Mouse (Mus musculus) liver, embryonic 15.5 days (tissue): Measurements from ENCODE around the gene Ubqln4. TPM values are rescaled to one million over a fixed set of nuclear protein-coding genes. Genes with fewer than 3 reads are reported as not detected.
A peak's percentile ranks its signal among the peaks of the same experiment; 100 is the strongest.
"Not testable (repeated sequence)": the region's sequence is repeated elsewhere in the genome, so short reads cannot be mapped to it uniquely, and the experiment has no call there.

Experiments used
- ATAC-seq: fragments of 200-750 bp; cut with Nextera tagmentation; 2 replicates; pipeline ENCODE4 v1.8.0; 2017; ENCODE audit warnings: moderate number of reproducible peaks, mild to moderate bottlenecking, moderate library complexity; ENCODE audit not compliant: insufficient read depth
- H3K27ac ChIP-seq: fragments of 300-500 bp; sonication (generic); replicated peaks from 2 replicates; pipeline ENCODE4 v1.5.1; 2015; ENCODE audit warnings: mild to moderate bottlenecking, inconsistent platforms
- H3K27me3 ChIP-seq: fragments of 300-500 bp; sonication (generic); 2 replicates; pipeline ENCODE4 v1.6.1; 2015; ENCODE audit warnings: mild to moderate bottlenecking, inconsistent platforms
- H3K36me3 ChIP-seq: fragments of 300-500 bp; sonication (generic); replicated peaks from 2 replicates; pipeline ENCODE4 v1.6.1; 2015; ENCODE audit warnings: moderate library complexity, mild to moderate bottlenecking, inconsistent platforms
- H3K4me1 ChIP-seq: fragments of 300-500 bp; sonication (generic); replicated peaks from 2 replicates; pipeline ENCODE4 v1.6.1; 2015; ENCODE audit warnings: inconsistent platforms
- H3K4me2 ChIP-seq: fragments of 300-500 bp; sonication (generic); 2 replicates; pipeline ENCODE4 v1.6.1; 2015; ENCODE audit warnings: moderate library complexity, mild to moderate bottlenecking, inconsistent platforms
- H3K4me3 ChIP-seq: fragments of 300-500 bp; sonication (generic); replicated peaks from 2 replicates; pipeline ENCODE4 v1.5.1; 2015; ENCODE audit warnings: mild to moderate bottlenecking, inconsistent platforms
- H3K9ac ChIP-seq: fragments of 300-500 bp; sonication (generic); 2 replicates; pipeline ENCODE4 v1.6.1; 2015; ENCODE audit warnings: moderate library complexity, mild to moderate bottlenecking, inconsistent platforms
- H3K9me3 ChIP-seq: fragments of 300-500 bp; sonication (generic); replicated peaks from 2 replicates; pipeline ENCODE4 v1.6.1; 2016; ENCODE audit warnings: inconsistent platforms
- WGBS: fragments of 180-500 bp; shearing (Covaris S2); methylation state at CpG from one replicate; pipeline ENCODE4 v1.1.7; 2015; ENCODE audit warnings: mixed read lengths; ENCODE audit not compliant: insufficient replicate concordance; 5-methylcytosine and 5-hydroxymethylcytosine counted together
- polyA plus RNA-seq: library from polyadenylated mRNA; unstranded; fragments of >200 nt; fragmentation: Nextera tagmentation; extraction: Ambion mirVana; gene quantifications from 2 replicates; pipeline ENCODE4 v1.2.1, GENCODE M21; 2015

Ubqln4 gene
- polyA plus RNA-seq, 1 experiment from 2014 or later = 19.8 TPM

DNA sequence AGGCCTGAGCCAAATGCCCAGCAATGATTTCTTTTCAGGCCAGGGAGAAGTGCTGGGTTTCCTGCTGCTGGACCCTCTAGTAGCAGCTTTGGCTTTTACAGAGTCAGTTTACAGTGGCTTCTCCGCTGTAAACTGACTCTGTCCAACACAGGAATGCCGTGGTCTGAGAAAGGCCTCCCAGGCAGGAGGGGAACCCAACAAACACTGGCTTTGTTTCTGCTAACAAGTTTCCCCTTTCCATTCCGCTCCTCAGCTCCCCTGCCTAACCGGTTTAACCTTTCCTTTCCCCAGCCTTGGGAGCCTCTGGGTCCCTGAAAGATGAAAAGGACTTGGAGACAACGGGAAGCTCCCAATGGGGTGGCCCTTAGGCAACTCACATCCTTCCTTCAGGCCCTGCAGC, 36.7 kb downstream of the Ubqln4 start:
- Histone ChIP-seq H3K4me2 (no peak overlapping the region), H3K27me3 (no peaks in the 10 kb centered on the region), H3K4me1 (peaks cover 35% of the 10 kb centered on the region), H3K9ac (no peak overlapping the region), H3K4me3 (no peak overlapping the region), H3K9me3 (no peaks in the 10 kb centered on the region), H3K36me3 (peaks cover 35% of the 10 kb centered on the region), H3K27ac (no peak overlapping the region)
- 41% methylated on average over 5 of the region's 5 CpGs for WGBS
- no peak for ATAC-seq

DNA sequence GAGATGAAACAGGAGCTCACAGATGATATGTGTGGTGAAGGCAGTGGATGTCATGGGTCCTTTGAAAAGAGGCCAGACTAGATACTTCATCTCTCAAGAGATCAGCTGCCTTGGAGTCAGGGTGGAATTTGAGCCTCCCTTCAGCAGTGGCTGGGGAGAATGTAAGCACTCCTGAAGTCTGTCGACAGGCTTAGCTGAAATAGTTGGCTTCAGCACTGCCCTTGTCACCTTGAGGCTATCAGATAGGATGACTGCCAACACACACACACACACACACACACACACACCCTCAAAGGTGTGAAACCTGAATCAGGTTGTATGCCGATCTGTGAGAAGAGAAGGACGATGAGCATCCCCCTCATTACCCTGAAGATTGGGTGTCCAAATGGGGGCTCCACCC, 37.5 kb downstream of the Ubqln4 start:
- Histone ChIP-seq H3K27ac (no peak overlapping the region), H3K9me3 (no peaks in the 10 kb centered on the region), H3K4me3 (no peak overlapping the region), H3K4me1 (peaks cover 35% of the 10 kb centered on the region), H3K9ac (no peak overlapping the region), H3K4me2 (no peak overlapping the region), H3K36me3 (peaks cover 28% of the 10 kb centered on the region), H3K27me3 (no peaks in the 10 kb centered on the region)
- no peak; the same call in 1 of the 2 replicates for ATAC-seq
- 59% methylated on average over 3 of the region's 3 CpGs for WGBS

DNA sequence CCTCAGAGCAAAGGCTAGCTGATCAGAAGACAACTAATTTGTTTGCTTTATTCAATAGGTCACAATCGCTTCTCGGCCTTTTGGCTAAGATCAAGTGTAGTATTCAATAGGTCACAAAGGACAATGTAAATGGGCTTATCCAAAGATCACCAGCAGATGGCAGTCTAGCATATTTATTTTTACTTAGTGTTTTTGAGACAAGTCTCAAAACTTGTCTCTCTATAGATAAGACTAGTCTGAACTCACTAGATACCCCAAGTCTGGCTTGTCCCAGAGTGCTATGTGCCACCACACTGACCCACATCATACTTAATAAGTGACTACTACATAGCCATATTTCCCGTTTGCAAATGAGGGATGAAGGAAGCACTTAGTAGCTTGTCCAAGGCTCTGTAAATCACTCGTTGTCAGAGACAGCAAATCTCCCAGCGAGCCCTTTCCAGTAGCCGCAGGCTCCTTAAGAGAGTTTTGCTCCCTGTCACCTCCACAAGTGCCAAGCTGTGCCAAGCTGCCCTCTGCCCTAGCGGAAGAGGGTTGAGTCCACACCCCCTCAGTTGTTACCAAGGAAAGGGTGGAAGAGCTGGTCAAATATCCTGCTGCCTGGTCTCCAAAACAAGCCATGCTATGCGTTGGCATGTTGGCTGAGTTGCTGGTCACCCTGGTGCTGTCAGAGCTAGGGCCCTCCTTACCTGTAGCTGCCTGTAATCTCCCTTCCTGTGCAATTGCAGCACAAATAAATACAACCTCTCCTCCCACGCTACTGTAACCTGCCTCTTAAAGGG, 38.6 kb downstream of the Ubqln4 start:
- H3K4me3 ChIP-seq = no peak overlapping the region
- H3K36me3 ChIP-seq = peaks cover 17% of the 10 kb centered on the region
- H3K4me2 ChIP-seq = peak overlapping the region; percentile 57
- no peak; the same call in 1 of the 2 replicates for ATAC-seq
- H3K9me3 ChIP-seq = no peaks in the 10 kb centered on the region
- H3K9ac ChIP-seq = no peak overlapping the region
- WGBS = 25% methylated on average over 9 of the region's 9 CpGs
- peak overlapping the region; percentile 53; the same call in 1 of the 2 replicates for H3K27ac ChIP-seq
- peaks cover 35% of the 10 kb centered on the region for H3K4me1 ChIP-seq
- no peaks in the 10 kb centered on the region for H3K27me3 ChIP-seq

DNA sequence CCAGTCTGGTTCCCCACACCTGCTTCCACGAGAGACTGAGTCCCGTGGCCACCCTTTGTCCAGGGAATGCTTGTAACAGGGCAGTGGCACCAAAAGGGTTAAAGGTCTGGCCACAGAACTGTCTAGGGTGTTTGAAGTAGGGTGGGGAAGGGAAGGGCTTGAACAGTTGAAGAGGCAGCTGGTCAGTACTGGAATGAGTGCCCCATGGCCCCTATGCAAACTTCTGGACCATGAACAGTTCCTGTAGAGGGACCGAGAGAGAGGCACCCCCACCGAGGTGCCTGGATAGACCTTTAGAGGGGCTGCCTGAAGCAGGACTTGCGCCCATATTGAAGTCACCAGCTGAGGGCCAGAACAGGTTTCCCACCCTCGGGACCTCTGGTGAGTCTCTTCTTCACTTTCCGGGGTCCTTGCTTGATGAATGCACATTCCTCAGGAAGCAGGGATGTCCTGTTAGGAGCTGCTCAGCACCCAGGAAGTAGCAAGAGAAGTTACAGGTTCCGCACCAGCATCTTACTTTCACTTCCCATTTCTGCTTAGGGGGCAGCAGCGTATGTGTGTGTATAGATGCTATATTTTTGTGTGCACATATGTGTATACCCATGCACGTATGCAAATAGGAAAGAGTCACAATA, 39.5 kb downstream of the Ubqln4 start:
- 34% methylated on average over 10 of the region's 10 CpGs for WGBS
- Histone ChIP-seq H3K4me1 (peaks cover 35% of the 10 kb centered on the region), H3K27ac (no peak overlapping the region), H3K4me3 (peak overlapping the region; percentile 25; the same call in 1 of the 2 replicates), H3K9ac (no peak overlapping the region), H3K36me3 (peaks cover 8% of the 10 kb centered on the region), H3K27me3 (no peaks in the 10 kb centered on the region), H3K4me2 (peak overlapping the region; percentile 57), H3K9me3 (no peaks in the 10 kb centered on the region)
- ATAC-seq = no peak

DNA sequence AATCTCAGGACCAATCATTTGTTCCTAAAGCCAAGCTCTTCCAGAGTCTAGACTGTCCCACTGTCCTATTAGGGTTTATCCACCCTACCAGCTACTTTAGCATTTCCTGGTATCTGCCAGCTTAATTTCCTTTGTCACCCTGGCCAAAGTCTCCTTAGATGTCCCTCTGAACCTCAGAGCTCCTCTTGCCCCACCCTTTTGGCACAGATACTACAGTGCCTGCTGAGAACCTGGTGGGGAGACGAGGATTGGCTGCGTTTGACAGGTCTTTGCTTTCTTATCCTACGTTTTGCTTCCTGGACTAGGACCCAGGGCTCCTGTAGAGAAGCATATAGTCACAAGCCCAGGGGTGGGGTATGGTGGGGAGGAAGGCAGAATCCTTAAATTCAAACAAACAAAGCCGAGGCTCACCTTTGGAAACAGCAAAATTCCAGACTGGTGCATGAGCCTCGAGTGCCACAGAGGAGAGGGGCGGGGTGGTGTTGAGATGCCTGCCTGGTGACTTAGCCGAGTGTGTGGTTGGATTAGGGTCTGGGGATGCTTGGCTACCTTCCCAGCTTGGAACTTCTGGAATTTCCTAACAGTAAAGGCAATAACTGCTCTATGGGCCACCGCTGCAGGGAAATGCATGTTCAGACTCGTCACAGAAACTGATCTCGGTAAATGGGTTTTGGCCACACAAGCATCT, 40.5 kb downstream of the Ubqln4 start:
- no peaks in the 10 kb centered on the region for H3K27me3 ChIP-seq
- H3K27ac ChIP-seq = no peak overlapping the region
- WGBS = 47% methylated on average over 10 of the region's 10 CpGs
- H3K4me3 ChIP-seq = no peak overlapping the region
- H3K36me3 ChIP-seq = no peaks in the 10 kb centered on the region
- no peak for ATAC-seq
- peaks cover 35% of the 10 kb centered on the region for H3K4me1 ChIP-seq
- H3K9ac ChIP-seq = no peak overlapping the region
- no peak overlapping the region for H3K4me2 ChIP-seq
- H3K9me3 ChIP-seq = no peaks in the 10 kb centered on the region

DNA sequence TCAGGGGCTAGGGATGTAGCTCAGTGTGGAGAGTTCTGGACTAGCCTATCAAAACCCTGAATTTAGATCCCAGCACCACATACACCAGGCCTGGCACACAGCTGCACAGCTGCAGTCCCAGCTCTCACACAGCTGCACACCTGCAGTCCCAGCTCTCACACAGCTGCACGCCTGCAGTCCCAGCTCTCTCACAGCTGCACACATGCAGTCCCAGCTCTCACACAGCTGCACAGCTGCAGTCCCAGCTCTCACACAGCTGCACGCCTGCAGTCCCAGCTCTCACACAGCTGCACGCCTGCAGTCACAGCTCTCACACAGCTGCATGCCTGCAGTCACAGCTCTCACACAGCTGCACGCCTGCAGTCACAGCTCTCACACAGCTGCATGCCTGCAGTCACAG, 43.0 kb downstream of the Ubqln4 start:
- peaks cover 23% of the 10 kb centered on the region for H3K4me1 ChIP-seq
- H3K9ac ChIP-seq, H3K4me3 ChIP-seq, H3K9me3 ChIP-seq, ATAC-seq, H3K4me2 ChIP-seq, H3K36me3 ChIP-seq, H3K27me3 ChIP-seq, H3K27ac ChIP-seq: not testable (repeated sequence)
- 66% methylated on average over 4 of the region's 4 CpGs for WGBS

DNA sequence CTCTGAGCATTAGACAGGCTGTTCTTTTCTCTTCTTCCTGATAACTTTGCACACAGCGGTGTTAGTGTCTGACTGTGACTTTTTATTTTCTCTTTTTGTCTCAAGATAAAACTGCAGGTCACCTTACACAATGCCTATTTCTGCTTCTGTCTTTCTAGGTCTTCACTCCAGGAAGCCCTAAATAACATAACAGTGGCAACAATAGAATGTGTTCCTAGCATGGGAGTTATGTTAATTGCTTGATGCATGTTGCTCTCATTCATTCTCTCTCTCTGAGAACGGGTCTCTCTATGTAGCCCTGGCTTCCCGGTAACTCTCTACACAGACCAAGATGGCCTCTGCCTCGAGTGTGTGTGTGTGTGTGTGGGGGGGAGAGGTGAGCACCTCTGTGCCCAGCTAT, 48.9 kb downstream of the Ubqln4 start:
- H3K36me3 ChIP-seq = no peaks in the 10 kb centered on the region
- H3K4me2 ChIP-seq = no peak overlapping the region
- ATAC-seq = no peak
- H3K27me3 ChIP-seq = no peaks in the 10 kb centered on the region
- H3K4me3 ChIP-seq = no peak overlapping the region
- H3K9ac ChIP-seq = no peak overlapping the region
- 63% methylated on average over 4 of the region's 4 CpGs for WGBS
- H3K9me3 ChIP-seq = no peaks in the 10 kb centered on the region
- no peak overlapping the region for H3K27ac ChIP-seq
- H3K4me1 ChIP-seq = peaks cover 21% of the 10 kb centered on the region

DNA sequence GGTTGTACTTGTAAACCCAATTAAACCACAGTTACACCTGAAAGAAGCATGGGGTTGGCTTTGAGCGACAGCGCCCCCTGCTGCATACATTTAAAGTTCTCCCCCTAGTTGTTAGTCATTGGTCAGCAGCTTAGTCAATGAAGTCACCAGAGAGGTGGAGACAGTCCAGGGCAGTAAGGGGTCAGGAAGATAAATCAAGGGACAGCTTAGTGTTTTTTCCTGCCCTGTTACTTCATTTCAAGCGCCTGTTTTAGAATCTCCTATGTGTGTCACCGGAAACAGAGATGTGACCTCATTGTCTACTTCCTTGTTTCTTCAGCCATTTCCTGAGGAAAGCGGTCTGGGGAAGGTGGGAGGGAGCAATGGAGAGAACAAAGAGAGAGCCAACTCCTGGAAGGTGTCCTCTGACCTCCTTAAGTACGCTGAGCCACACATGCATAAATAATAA, 50.2 kb downstream of the Ubqln4 start:
- H3K9ac ChIP-seq = no peak overlapping the region
- H3K27me3 ChIP-seq = no peaks in the 10 kb centered on the region
- H3K9me3 ChIP-seq = no peaks in the 10 kb centered on the region
- ATAC-seq = peak; percentile 60; the same call in 1 of the 2 replicates
- no peak overlapping the region for H3K4me2 ChIP-seq
- H3K27ac ChIP-seq = no peak overlapping the region
- no peaks in the 10 kb centered on the region for H3K36me3 ChIP-seq
- no peak overlapping the region for H3K4me3 ChIP-seq
- 13% methylated on average over 6 of the region's 6 CpGs for WGBS
- peaks cover 28% of the 10 kb centered on the region for H3K4me1 ChIP-seq

DNA sequence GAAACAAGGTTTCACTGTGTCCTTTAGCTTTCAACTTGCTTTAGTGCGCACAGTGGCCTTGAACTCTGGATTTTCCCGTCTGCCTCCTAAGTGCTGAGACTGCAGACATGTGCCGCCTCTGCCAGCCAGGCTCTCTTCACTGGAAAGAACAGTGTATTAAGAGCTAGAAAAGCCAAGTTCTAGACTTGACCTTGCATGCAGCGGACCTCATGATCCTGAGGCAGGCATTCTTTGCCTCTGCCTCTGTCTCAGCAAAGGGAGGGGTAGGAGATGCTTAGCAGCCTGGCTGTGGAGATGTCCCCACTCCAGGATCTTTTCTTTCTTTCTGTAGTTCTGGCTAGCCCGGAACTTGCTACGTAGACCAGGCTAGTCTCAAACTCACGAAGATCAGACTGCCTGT, 51.3 kb downstream of the Ubqln4 start:
- H3K9ac ChIP-seq = no peak overlapping the region
- 75% methylated on average over 7 of the region's 7 CpGs for WGBS
- H3K4me1 ChIP-seq = peaks cover 28% of the 10 kb centered on the region
- no peaks in the 10 kb centered on the region for H3K36me3 ChIP-seq
- H3K4me2 ChIP-seq = no peak overlapping the region
- no peak overlapping the region for H3K27ac ChIP-seq
- H3K27me3 ChIP-seq = no peaks in the 10 kb centered on the region
- no peak for ATAC-seq
- H3K9me3 ChIP-seq = no peaks in the 10 kb centered on the region
- H3K4me3 ChIP-seq = no peak overlapping the region

DNA sequence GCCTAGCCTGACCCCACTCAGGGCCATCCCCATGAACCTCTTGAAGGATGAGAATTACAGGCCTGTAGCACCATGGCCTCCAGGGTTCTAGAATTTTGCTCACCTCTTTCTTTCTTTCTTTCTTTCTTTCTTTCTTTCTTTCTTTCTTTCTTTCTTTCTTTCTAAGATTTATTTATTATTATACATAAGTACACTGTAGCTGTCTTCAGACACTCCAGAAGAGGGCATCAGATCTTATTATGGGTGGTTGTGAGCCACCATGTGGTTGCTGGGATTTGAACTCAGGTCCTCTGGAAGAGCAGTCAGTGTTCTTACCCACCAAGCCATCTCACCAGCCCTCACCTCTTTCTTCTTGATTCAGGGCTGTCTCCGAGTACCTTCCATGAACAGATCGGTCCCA, 52.1 kb downstream of the Ubqln4 start, which contains the start of gene Arhgef2:
Gene Arhgef2, plus strand, starts transcription at position 301 of the 400 bp plus-strand sequence.
- H3K4me1 ChIP-seq = peaks cover 28% of the 10 kb centered on the region
- H3K4me3 ChIP-seq, H3K27ac ChIP-seq, H3K36me3 ChIP-seq, H3K9me3 ChIP-seq, H3K4me2 ChIP-seq, ATAC-seq, H3K27me3 ChIP-seq, H3K9ac ChIP-seq: not testable (repeated sequence)
- WGBS = 67% methylated on average over 2 of the region's 2 CpGs
